ENCODE assay signal across 15 mouse cellular contexts in genomic region chr3:54809111-54809510, GRCm38 (mm10). TPM values are rescaled to one million over a fixed set of nuclear protein-coding genes. Genes with fewer than 3 reads are reported as not detected.
DNase-seq lines count a peak whose midpoint lies in the region; ATAC-seq and TF ChIP-seq lines count a peak whose summit lies in the region.
"Had no signal": no experiment of that assay in that cellular context is flagged by ENCODE, and none has a peak within 500 bp of the region (broad histone marks: within the 10 kb centered on the region; RNA-seq: fewer than 3 reads in every experiment).

No protein-coding gene starts in this region.

- 0 out of 4 replicates have a peak, but pooled peaks of 1 of the 2 experiments have one; percentile 22 for TF ChIP-seq POLR2A in MEL (IDR thresholded peaks at IDR 0.05; ENCODE audit: control insufficient read depth in 1 of 2, insufficient read depth in 1 of 2, low read depth in 1 of 2, low read length in 2 of 2, poor library complexity in 1 of 2)

- no peak overlapping the region for H3K9ac ChIP-seq in liver, embryonic 12.5 days
- H3K9ac ChIP-seq in MEL (ENCODE audit: control insufficient read depth, low read depth, low read length, poor library complexity, severe bottlenecking): no peak overlapping the region

- peaks cover 21% of the 10 kb centered on the region for H3K79me2 ChIP-seq in MEL (ENCODE audit: control insufficient read depth, insufficient read depth, low read length, poor library complexity)

- ATAC-seq in liver, embryonic 12.5 days: no peak
- ATAC-seq in inflammation-experienced regulatory T-cells, adult 6 months: peak; percentile 15

- no peak overlapping the region for H3K27ac ChIP-seq in liver, embryonic 12.5 days
- H3K27ac ChIP-seq in MEL (ENCODE audit: control insufficient read depth, low read depth, low read length): no peak overlapping the region

- TF ChIP-seq RAD21 in MEL (IDR thresholded peaks at IDR 0.05; ENCODE audit: low read depth, low read length): no peak

- H3K4me3 ChIP-seq in liver, embryonic 12.5 days: no peak overlapping the region
- H3K4me3 ChIP-seq in MEL (ENCODE audit: control insufficient read depth in 1 of 2, insufficient read depth in 1 of 2, low read depth in 2 of 2, low read length in 2 of 2): no peak overlapping the region

- DNase-seq in liver: peak; percentile 14
- DNase-seq in MEL (ENCODE audit: low read depth, low spot score): peak; percentile 75
- DNase-seq in testis, postnatal 14 days (ENCODE audit: low spot score): peak; percentile 15
- DNase-seq in gastrocnemius, postnatal 10 days: no peak
- DNase-seq in cerebellum, adult 18-20 months: no peak
- DNase-seq in right cerebral cortex, postnatal 36 days (ENCODE audit: low spot score in 2 of 2): no peak
- DNase-seq: gastrocnemius, adult 2 months; heart, postnatal 36 days; layer of hippocampus, adult 9-11 months; left cerebral cortex, postnatal 4 days; right cerebral cortex, postnatal 25 days had no signal

- peaks cover 7% of the 10 kb centered on the region; the same call in 1 of the 2 replicates for H3K27me3 ChIP-seq in liver, embryonic 12.5 days (replicated peaks)
- no peaks in the 10 kb centered on the region for H3K27me3 ChIP-seq in MEL (ENCODE audit: control insufficient read depth in 1 of 2, insufficient read depth in 2 of 2, low read length in 2 of 2)
- H3K27me3 ChIP-seq: forebrain, embryonic 15.5 days had no signal

- no peaks in the 10 kb centered on the region for H3K9me3 ChIP-seq in liver, embryonic 12.5 days (replicated peaks)
- H3K9me3 ChIP-seq in MEL (replicated peaks; ENCODE audit: insufficient read depth, low read length): no peaks in the 10 kb centered on the region
- H3K9me3 ChIP-seq: forebrain, embryonic 15.5 days had no signal

- WGBS in liver, embryonic 12.5 days (ENCODE audit: insufficient replicate concordance): 49% methylated on average over 5 of the region's 5 CpGs

- peaks cover 10% of the 10 kb centered on the region for H3K36me3 ChIP-seq in liver, embryonic 12.5 days
- H3K36me3 ChIP-seq in MEL (ENCODE audit: control insufficient read depth in 1 of 2, insufficient read depth in 2 of 2, low read length in 2 of 2): peaks cover 5 to 14% of the 10 kb centered on the region in 2 experiments

- TF ChIP-seq EP300 in MEL (IDR thresholded peaks at IDR 0.05; ENCODE audit: low read depth in 1 of 2, low read length in 2 of 2): no peak

- H3K4me2 ChIP-seq in liver, embryonic 12.5 days: no peak overlapping the region

- H3K4me1 ChIP-seq in liver, embryonic 12.5 days: peaks cover 27% of the 10 kb centered on the region
- H3K4me1 ChIP-seq in MEL (ENCODE audit: control insufficient read depth in 1 of 2, insufficient read depth in 2 of 2, low read length in 2 of 2): peaks cover 0 to 7% of the 10 kb centered on the region in 2 experiments; a peak in 3 of 4 replicates

- TF ChIP-seq CTCF in MEL (IDR thresholded peaks at IDR 0.05 in 2 of 3, conservative IDR thresholded peaks at IDR 0.05 in 1 of 3; ENCODE audit: control insufficient read depth in 1 of 3, insufficient read depth in 1 of 3, low read depth in 2 of 3, low read length in 3 of 3, poor library complexity in 1 of 3, severe bottlenecking in 1 of 3): no peak

TF ChIP-seq in MEL, 35 proteins besides CTCF, POLR2A, EP300 and RAD21:
- TF ChIP-seq KAT2A (conservative IDR thresholded peaks at IDR 0.05; ENCODE audit: low read depth, low read length) (no peak), CHD2 (IDR thresholded peaks at IDR 0.05; ENCODE audit: low read length) (no peak), SIN3A (IDR thresholded peaks at IDR 0.05; ENCODE audit: low read length) (no peak), TCF12 (IDR thresholded peaks at IDR 0.05; ENCODE audit: low read depth, low read length) (no peak), POLR2AphosphoS2 (IDR thresholded peaks at IDR 0.05; ENCODE audit: low read length) (no peak), NELFE (IDR thresholded peaks at IDR 0.05; ENCODE audit: low read depth, low read length) (no peak), MYB (IDR thresholded peaks at IDR 0.05; ENCODE audit: low read depth, low read length) (no peak), NRF1 (IDR thresholded peaks at IDR 0.05; ENCODE audit: insufficient read depth, low read depth, low read length, poor library complexity, severe bottlenecking) (no peak), BHLHE40 (IDR thresholded peaks at IDR 0.05; ENCODE audit: borderline replicate concordance, low read depth, low read length) (no peak), GATA1 (IDR thresholded peaks at IDR 0.05; ENCODE audit: low read depth, low read length) (no peak), SMC3 (IDR thresholded peaks at IDR 0.05; ENCODE audit: low read depth, low read length) (no peak), MXI1 (IDR thresholded peaks at IDR 0.05; ENCODE audit: low read depth, low read length) (no peak), JUND (IDR thresholded peaks at IDR 0.05; ENCODE audit: low read depth, low read length) (no peak), ETS1 (IDR thresholded peaks at IDR 0.05; ENCODE audit: low read depth, low read length) (no peak), ZC3H11A (IDR thresholded peaks at IDR 0.05; ENCODE audit: low read depth, low read length) (no peak), ZNF384 (IDR thresholded peaks at IDR 0.05; ENCODE audit: low read depth, low read length) (no peak), ZKSCAN1 (IDR thresholded peaks at IDR 0.05; ENCODE audit: low read depth, low read length) (no peak)

RNA-seq across cellular contexts. Expression of gene Rfxap, which starts 1.5 kb away (rescaled TPM):
- polyA plus RNA-seq in liver, embryonic 12.5 days (2016; fragmentation: Nextera tagmentation; extraction: Ambion mirVana): 38.7 and 39.3 TPM in 2 replicates
- 43.0 and 51.5 TPM in 2 replicates for total RNA-seq in MEL (2012; rRNA removed)
- 10 to 100 TPM in 1 of 2 experiments, not detected in 1; 76.0 TPM for polyA plus RNA-seq in MEL (2012; ENCODE audit: insufficient read depth in 1 of 2, insufficient read length in 2 of 2, low read depth in 1 of 2, low replicate concordance in 2 of 2, missing spikeins in 1 of 2)
- polyA plus RNA-seq in inflammation-experienced regulatory T-cells, adult 6 months (2017; shearing (Covaris generic)): 1 to 10 TPM; 3.6 to 6.0 (median 5.8) TPM
- 10 to 100 TPM; 23.4 to 25.3 TPM for total RNA-seq in gastrocnemius, postnatal 10 days (2021)

RNA-seq across cellular contexts. Expression of gene Smad9, which starts 53.7 kb away (rescaled TPM):
- polyA plus RNA-seq in liver, embryonic 12.5 days (2016; fragmentation: Nextera tagmentation; extraction: Ambion mirVana): 0.18 and 0.19 TPM in 2 replicates
- 0.07 TPM in 1 of 2 replicates, not detected in the other for total RNA-seq in MEL (2012; rRNA removed)
- polyA plus RNA-seq in MEL (2012; ENCODE audit: insufficient read depth in 1 of 2, insufficient read length in 2 of 2, low read depth in 1 of 2, low replicate concordance in 2 of 2, missing spikeins in 1 of 2): under 1 TPM in 1 of 2 experiments, not detected in 1; 0.01 TPM
- polyA plus RNA-seq in inflammation-experienced regulatory T-cells, adult 6 months (2017; shearing (Covaris generic)): not detected
- total RNA-seq in gastrocnemius, postnatal 10 days (2021): under 1 TPM; 0.42 to 0.56 TPM
- total RNA-seq: monocyte, adult 5-6 weeks had no signal

Comparison
In these comparisons a context has a peak if more than half of its experiments do, and no peak if none do; other contexts are left out.
1. DNase-seq: peak in liver (single experiment), MEL (single experiment) and testis, postnatal 14 days (single experiment); none in gastrocnemius, postnatal 10 days (single experiment), cerebellum, adult 18-20 months (0 of 2) and right cerebral cortex, postnatal 36 days (0 of 2).